ENCODE assay signal across 25 mouse cellular contexts in genomic region chr14:23931671-23932071, GRCm38 (mm10).
DNase-seq lines count a peak whose midpoint lies in the region; ATAC-seq lines count a peak whose summit lies in the region.
"Had no signal": no experiment of that assay in that cellular context is flagged by ENCODE, and none has a peak within 500 bp of the region (broad histone marks: within the 10 kb centered on the region; RNA-seq: fewer than 3 reads in every experiment).

No protein-coding gene starts in this region.

- no peak overlapping the region for H3K4me3 ChIP-seq in midbrain, embryonic 13.5 days (replicated peaks)
- H3K4me3 ChIP-seq: heart, embryonic 13.5 days; hindbrain, embryonic 12.5 days; limb, embryonic 12.5 days; liver, embryonic 12.5 days; midbrain, embryonic 12.5 days had no signal

- peak; percentile 55 for DNase-seq in gastrocnemius, adult 18-20 months (ENCODE audit: low spot score)
- no peak for DNase-seq in gastrocnemius, postnatal 14 days
- DNase-seq in kidney, postnatal 14 days: peak; percentile 10
- DNase-seq in kidney, adult 8-10 months: no peak
- peak; percentile 84 for DNase-seq in adrenal gland, adult 2 months
- peak; percentile 79 to 83 for DNase-seq in adrenal gland, postnatal 36 days
- no peak for DNase-seq in urinary bladder, postnatal 14 days (ENCODE audit: low spot score)
- DNase-seq: cerebellum, postnatal 10 days; heart, adult 11 months; heart, postnatal 14 days; kidney, adult 11 months; kidney, postnatal 36 days; layer of hippocampus, postnatal 36 days; lung, postnatal 14 days; right cerebral cortex, adult 18-20 months; right cerebral cortex, postnatal 4 days; thymus, postnatal 25 days had no signal

- WGBS in midbrain, embryonic 13.5 days: 87% methylated on average over 6 of the region's 6 CpGs

- H3K9me3 ChIP-seq in midbrain, embryonic 13.5 days: no peaks in the 10 kb centered on the region
- H3K9me3 ChIP-seq: heart, embryonic 13.5 days; hindbrain, embryonic 12.5 days; limb, embryonic 12.5 days; liver, embryonic 12.5 days; midbrain, embryonic 12.5 days had no signal

- no peak for ATAC-seq in midbrain, embryonic 13.5 days
- ATAC-seq: CD4-positive, CD25-positive, alpha-beta regulatory T cell, adult 4 months; forebrain, embryonic 16.5 days; liver, embryonic 12.5 days had no signal

- H3K4me2 ChIP-seq in midbrain, embryonic 13.5 days (replicated peaks): no peak overlapping the region
- H3K4me2 ChIP-seq: heart, embryonic 13.5 days; hindbrain, embryonic 12.5 days; limb, embryonic 12.5 days; liver, embryonic 12.5 days; midbrain, embryonic 12.5 days had no signal

- H3K27me3 ChIP-seq in midbrain, embryonic 13.5 days: no peaks in the 10 kb centered on the region
- H3K27me3 ChIP-seq: hindbrain, embryonic 12.5 days; limb, embryonic 12.5 days; liver, embryonic 12.5 days; midbrain, embryonic 12.5 days had no signal

- intact Hi-C loops in gastrocnemius, postnatal 14 days (cut with DNase I; ENCODE audit: low total_unique reads): no loop called here

- H3K9ac ChIP-seq in midbrain, embryonic 13.5 days (replicated peaks): no peak overlapping the region
- H3K9ac ChIP-seq: heart, embryonic 13.5 days; hindbrain, embryonic 12.5 days; limb, embryonic 12.5 days; liver, embryonic 12.5 days; midbrain, embryonic 12.5 days had no signal

- H3K27ac ChIP-seq in midbrain, embryonic 13.5 days: no peak overlapping the region
- H3K27ac ChIP-seq: heart, embryonic 13.5 days; hindbrain, embryonic 12.5 days; limb, embryonic 12.5 days; liver, embryonic 12.5 days; midbrain, embryonic 12.5 days had no signal

- no peaks in the 10 kb centered on the region for H3K36me3 ChIP-seq in midbrain, embryonic 13.5 days
- H3K36me3 ChIP-seq: heart, embryonic 13.5 days; hindbrain, embryonic 12.5 days; limb, embryonic 12.5 days; liver, embryonic 12.5 days; midbrain, embryonic 12.5 days had no signal

- H3K4me1 ChIP-seq in midbrain, embryonic 13.5 days (replicated peaks): no peaks in the 10 kb centered on the region
- H3K4me1 ChIP-seq: hindbrain, embryonic 12.5 days; liver, embryonic 12.5 days; midbrain, embryonic 12.5 days had no signal

Comparison
In these comparisons a context has a peak if more than half of its experiments do, and no peak if none do; other contexts are left out.
1. DNase-seq: peak in gastrocnemius, adult 18-20 months (single experiment), kidney, postnatal 14 days (single experiment), adrenal gland, adult 2 months (single experiment) and adrenal gland, postnatal 36 days (2 of 2); none in gastrocnemius, postnatal 14 days (single experiment), kidney, adult 8-10 months (0 of 2) and urinary bladder, postnatal 14 days (single experiment).